Mouse (Mus musculus) megakaryocyte-erythroid progenitor cell, adult 5 weeks (primary cell): ENCODE results near the gene Ucma. TPM values are rescaled to one million over a fixed set of nuclear protein-coding genes. Genes with fewer than 3 reads are reported as not detected.

Experiments
- polyA plus RNA-seq: library from polyadenylated mRNA; stranded (reverse); fragments of >175 nt; gene quantifications from 2 replicates; pipeline ENCODE4 v1.2.3, GENCODE M21; 2012

The Ucma gene
- polyA plus RNA-seq, result not detected in 2 replicates

GRCm38 (mm10) chr2:4975807-4976206 lies at the start of gene Ucma:
Ucma (plus strand) TSS chr2:4976122.

GRCm38 (mm10) chr2:5012491-5013324 lies 36.8 kb downstream of the Ucma start, which contains the start of gene Mcm10:
Mcm10 (minus strand) TSS chr2:5012791.

Other genes starting within 250 kb of the Ucma start
- 6.6 and 6.7 TPM in 2 replicates for gene Sephs1, start 94.6 kb upstream of the Ucma start, polyA plus RNA-seq
- gene Phyh, start 57.1 kb upstream of the Ucma start, polyA plus RNA-seq, result 11.4 and 16.3 TPM in 2 replicates
- 13.9 and 15.7 TPM in 2 replicates for gene Mcm10, start 36.7 kb downstream of the Ucma start, polyA plus RNA-seq
- gene Optn, start 87.9 kb downstream of the Ucma start, polyA plus RNA-seq, result 9.9 and 19.9 TPM in 2 replicates
- gene Ccdc3, start 161.7 kb downstream of the Ucma start, polyA plus RNA-seq, result not detected in 2 replicates